Comparison of ENCODE assay signal across 8 mouse cellular contexts in the genomic region with DNA sequence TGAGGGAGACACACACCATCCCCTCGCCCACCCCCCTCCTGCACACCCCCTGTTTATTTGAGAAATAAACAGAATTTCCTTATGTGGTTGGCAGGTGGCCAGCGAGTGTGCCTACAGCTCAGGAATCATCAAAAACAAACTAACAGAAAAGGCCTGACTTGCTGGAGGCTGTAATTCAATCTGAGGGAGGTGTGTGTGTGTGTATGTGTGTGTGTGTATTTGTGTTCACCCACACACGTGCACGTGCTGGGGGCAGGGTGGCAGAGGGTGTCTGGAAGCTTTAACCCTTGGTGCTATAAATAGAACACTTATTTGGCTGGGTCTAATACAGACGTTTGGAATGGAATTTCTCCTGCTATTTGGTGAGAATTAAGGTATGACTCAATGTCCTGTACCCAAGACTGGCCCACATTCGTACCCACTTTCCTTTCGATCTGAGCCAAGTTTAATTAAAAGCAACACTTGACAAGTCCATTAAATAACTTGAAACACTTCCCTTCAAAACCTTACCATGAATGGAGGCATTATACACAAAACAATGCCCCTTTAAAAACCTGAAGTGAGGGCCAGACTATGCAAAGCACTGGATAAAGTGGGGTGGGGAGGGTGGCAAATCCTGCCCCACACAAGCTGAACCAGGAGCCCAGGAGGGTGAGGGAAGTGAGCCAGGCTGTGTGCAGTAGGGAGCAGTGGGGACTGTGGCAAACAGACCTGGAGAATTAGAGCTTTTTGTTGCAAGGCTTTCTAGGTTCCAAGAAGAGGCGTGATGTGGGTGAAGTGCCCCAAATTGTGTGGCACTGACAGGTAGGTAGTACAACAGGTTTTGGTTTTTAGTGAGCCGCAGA. TPM values are rescaled to one million over a fixed set of nuclear protein-coding genes. Genes with fewer than 3 reads are reported as not detected.
A peak's percentile ranks its signal among the peaks of the same experiment; 100 is the strongest.
DNase-seq lines count a peak whose midpoint lies in the region; ATAC-seq and TF ChIP-seq lines count a peak whose summit lies in the region.
"Had no signal": no experiment of that assay in that cellular context is flagged by ENCODE, and none has a peak within 500 bp of the region (broad histone marks: within the 10 kb centered on the region; RNA-seq: fewer than 3 reads in every experiment).

No protein-coding gene starts in this region.

- ATAC-seq in midbrain, embryonic 14.5 days (ENCODE audit: low FRiP score, low TSS enrichment): no peak
- ATAC-seq in forebrain, embryonic 14.5 days: peak; percentile 90
- ATAC-seq in kidney, postnatal 0 days (replicated peaks; ENCODE audit: low FRiP score, low read depth): no peak; the same call in 1 of the 2 replicates
- ATAC-seq in stomach, embryonic 16.5 days (ENCODE audit: insufficient read depth, low FRiP score): peak; percentile 59

- DNase-seq in midbrain, embryonic 14.5 days: peak; percentile 26
- no peak for DNase-seq in midbrain, embryonic 10.5 days (ENCODE audit: low spot score)
- peak; percentile 82 for DNase-seq in forebrain, embryonic 14.5 days (ENCODE audit: low spot score)
- DNase-seq in kidney, postnatal 0 days (ENCODE audit: low spot score): peak; percentile 45
- DNase-seq in testis, postnatal 10 days (ENCODE audit: low spot score): no peak
- no peak for DNase-seq in left cerebral cortex, adult 2 months (ENCODE audit: extremely low spot score in 1 of 2, low spot score in 2 of 2)
- DNase-seq: adrenal gland, postnatal 25 days had no signal

- intact Hi-C loops in left cerebral cortex, adult 2 months (cut with DNase I): no loop called here

- TF ChIP-seq CTCF in kidney, postnatal 0 days (IDR thresholded peaks at IDR 0.05; ENCODE audit: low read depth): no peak
- no peak for TF ChIP-seq CTCF in left cerebral cortex, adult 2 months (IDR thresholded peaks at IDR 0.05)

- no peak overlapping the region for H3K4me3 ChIP-seq in midbrain, embryonic 14.5 days (replicated peaks; ENCODE audit: low read depth, low read length)
- no peak overlapping the region for H3K4me3 ChIP-seq in midbrain, embryonic 10.5 days
- no peak overlapping the region for H3K4me3 ChIP-seq in forebrain, embryonic 14.5 days (ENCODE audit: low read depth, low read length)
- no peak overlapping the region for H3K4me3 ChIP-seq in kidney, postnatal 0 days (replicated peaks; ENCODE audit: low read depth, low read length)
- H3K4me3 ChIP-seq in stomach, embryonic 16.5 days (replicated peaks; ENCODE audit: low read length): no peak overlapping the region
- H3K4me3 ChIP-seq in left cerebral cortex, adult 2 months: no peak overlapping the region

- no peaks in the 10 kb centered on the region for H3K27me3 ChIP-seq in midbrain, embryonic 14.5 days (ENCODE audit: control insufficient read depth, insufficient read depth, low read length)
- no peaks in the 10 kb centered on the region for H3K27me3 ChIP-seq in midbrain, embryonic 10.5 days (ENCODE audit: low read depth, poor library complexity, severe bottlenecking)
- 0 out of 2 replicates have a peak, but pooled peaks cover 6% of the 10 kb centered on the region for H3K27me3 ChIP-seq in forebrain, embryonic 14.5 days (replicated peaks; ENCODE audit: control insufficient read depth, insufficient read depth, low read length)
- no peaks in the 10 kb centered on the region for H3K27me3 ChIP-seq in kidney, postnatal 0 days (ENCODE audit: insufficient read depth, low read length)
- H3K27me3 ChIP-seq in stomach, embryonic 16.5 days (ENCODE audit: control insufficient read depth, insufficient read depth, low read length): no peaks in the 10 kb centered on the region

- no peaks in the 10 kb centered on the region for H3K9me3 ChIP-seq in midbrain, embryonic 14.5 days (ENCODE audit: control insufficient read depth, low read length)
- H3K9me3 ChIP-seq in midbrain, embryonic 10.5 days (replicated peaks): no peaks in the 10 kb centered on the region
- H3K9me3 ChIP-seq in forebrain, embryonic 14.5 days (replicated peaks; ENCODE audit: control insufficient read depth, low read length): no peaks in the 10 kb centered on the region
- no peaks in the 10 kb centered on the region for H3K9me3 ChIP-seq in kidney, postnatal 0 days (replicated peaks; ENCODE audit: low read length)
- H3K9me3 ChIP-seq in stomach, embryonic 16.5 days (replicated peaks; ENCODE audit: control insufficient read depth, low read length): no peaks in the 10 kb centered on the region

- H3K9ac ChIP-seq in midbrain, embryonic 14.5 days (replicated peaks; ENCODE audit: low read length): no peak overlapping the region
- no peak overlapping the region for H3K9ac ChIP-seq in forebrain, embryonic 14.5 days (ENCODE audit: low read length)
- no peak overlapping the region for H3K9ac ChIP-seq in kidney, postnatal 0 days (ENCODE audit: low read depth, low read length)
- H3K9ac ChIP-seq in stomach, embryonic 16.5 days (ENCODE audit: low read length): no peak overlapping the region

- no peaks in the 10 kb centered on the region for H3K4me1 ChIP-seq in midbrain, embryonic 14.5 days (ENCODE audit: control insufficient read depth, insufficient read depth, low read length)
- peaks cover 9% of the 10 kb centered on the region for H3K4me1 ChIP-seq in midbrain, embryonic 10.5 days
- H3K4me1 ChIP-seq in forebrain, embryonic 14.5 days (ENCODE audit: control insufficient read depth, insufficient read depth, low read length): peaks cover 5% of the 10 kb centered on the region; the same call in 1 of the 2 replicates
- peaks cover 37% of the 10 kb centered on the region for H3K4me1 ChIP-seq in kidney, postnatal 0 days (replicated peaks; ENCODE audit: insufficient read depth, low read length)
- H3K4me1 ChIP-seq in stomach, embryonic 16.5 days (ENCODE audit: control insufficient read depth, insufficient read depth, low read length): peaks cover 29% of the 10 kb centered on the region

- 44% methylated on average over 9 of the region's 9 CpGs for WGBS in midbrain, embryonic 14.5 days
- 64% methylated on average over 9 of the region's 9 CpGs for WGBS in midbrain, embryonic 10.5 days
- 22% methylated on average over 9 of the region's 9 CpGs for WGBS in forebrain, embryonic 14.5 days
- WGBS in kidney, postnatal 0 days: 21% methylated on average over 9 of the region's 9 CpGs
- WGBS in stomach, embryonic 16.5 days: 24% methylated on average over 9 of the region's 9 CpGs

- H3K36me3 ChIP-seq in midbrain, embryonic 14.5 days (ENCODE audit: control insufficient read depth, insufficient read depth, low read length): no peaks in the 10 kb centered on the region
- 0 out of 2 replicates have a peak, but pooled peaks cover under 1% of the 10 kb centered on the region for H3K36me3 ChIP-seq in midbrain, embryonic 10.5 days
- no peaks in the 10 kb centered on the region for H3K36me3 ChIP-seq in forebrain, embryonic 14.5 days (ENCODE audit: control insufficient read depth, insufficient read depth, low read length)
- H3K36me3 ChIP-seq in kidney, postnatal 0 days (ENCODE audit: insufficient read depth, low read length): no peaks in the 10 kb centered on the region
- H3K36me3 ChIP-seq in stomach, embryonic 16.5 days (ENCODE audit: control insufficient read depth, insufficient read depth, low read length): no peaks in the 10 kb centered on the region

- no peak overlapping the region for H3K4me2 ChIP-seq in midbrain, embryonic 14.5 days (ENCODE audit: low read length)
- no peak overlapping the region for H3K4me2 ChIP-seq in forebrain, embryonic 14.5 days (ENCODE audit: low read length)
- H3K4me2 ChIP-seq in kidney, postnatal 0 days (ENCODE audit: low read length): no peak overlapping the region
- peak overlapping the region; percentile 14; the same call in 1 of the 2 replicates for H3K4me2 ChIP-seq in stomach, embryonic 16.5 days (ENCODE audit: low read depth, low read length)

- H3K27ac ChIP-seq in midbrain, embryonic 14.5 days (replicated peaks; ENCODE audit: low read depth, low read length): no peak overlapping the region
- H3K27ac ChIP-seq in midbrain, embryonic 10.5 days (replicated peaks): no peak overlapping the region
- H3K27ac ChIP-seq in forebrain, embryonic 14.5 days (ENCODE audit: low read depth, low read length): no peak overlapping the region
- peak overlapping the region; percentile 73 for H3K27ac ChIP-seq in kidney, postnatal 0 days
- H3K27ac ChIP-seq in stomach, embryonic 16.5 days (ENCODE audit: low read length): peak overlapping the region; percentile 78
- no peak overlapping the region for H3K27ac ChIP-seq in left cerebral cortex, adult 2 months

RNA-seq across cellular contexts. Expression of a gene that starts 20.1 kb away (rescaled TPM):
- 24.5 and 33.6 TPM in 2 replicates for polyA plus RNA-seq in midbrain, embryonic 14.5 days (2014; fragmentation: Nextera tagmentation; extraction: Ambion mirVana)
- 74.7 and 86.0 TPM in 2 replicates for polyA plus RNA-seq in midbrain, embryonic 10.5 days (2016; fragmentation: Nextera tagmentation; extraction: Ambion mirVana)
- 36.2 and 41.6 TPM in 2 replicates for polyA plus RNA-seq in forebrain, embryonic 14.5 days (2014; fragmentation: Nextera tagmentation; extraction: Ambion mirVana)
- 25.8 and 29.3 TPM in 2 replicates for polyA plus RNA-seq in kidney, postnatal 0 days (2015; fragmentation: Nextera tagmentation; extraction: Ambion mirVana)
- 26.1 and 30.4 TPM in 2 replicates for polyA plus RNA-seq in stomach, embryonic 16.5 days (2015; fragmentation: Nextera tagmentation; extraction: Ambion mirVana)
- total RNA-seq in left cerebral cortex, adult 2 months (2021): 10 to 100 TPM; 42.1 to 46.9 TPM

Comparison
In these comparisons a context has a peak if more than half of its experiments do, and no peak if none do; other contexts are left out.
1. DNase-seq: peak in midbrain, embryonic 14.5 days (single experiment), forebrain, embryonic 14.5 days (single experiment) and kidney, postnatal 0 days (single experiment); none in midbrain, embryonic 10.5 days (single experiment), testis, postnatal 10 days (single experiment) and left cerebral cortex, adult 2 months (0 of 2).
2. ATAC-seq: peak in forebrain, embryonic 14.5 days (single experiment) and stomach, embryonic 16.5 days (single experiment); none in midbrain, embryonic 14.5 days (single experiment) and kidney, postnatal 0 days (single experiment).
3. H3K27ac ChIP-seq: peak in kidney, postnatal 0 days (single experiment) and stomach, embryonic 16.5 days (single experiment); none in midbrain, embryonic 14.5 days (single experiment), midbrain, embryonic 10.5 days (single experiment), forebrain, embryonic 14.5 days (single experiment) and left cerebral cortex, adult 2 months (single experiment).